Mouse (Mus musculus): ENCODE results near the gene Zscan10.
"Not testable (repeated sequence)": the region's sequence is repeated elsewhere in the genome, so short reads cannot be mapped to it uniquely, and the experiment has no call there.

The Zscan10 gene

GRCm38 (mm10) chr17:23587253-23587652, 13.4 kb upstream of the Zscan10 start:
- DNase-seq (ENCODE audit: extremely low spot score, low spot score) = no peak

GRCm38 (mm10) chr17:23592208-23592925, 8.3 kb upstream of the Zscan10 start:
- peak; percentile 99 for DNase-seq (ENCODE audit: extremely low spot score, low spot score)

- DNase-seq (ENCODE audit: extremely low spot score, low spot score) = no peak
Measured at GRCm38 (mm10) chr17:23592926-23593300, 7.7 kb upstream of the Zscan10 start.

GRCm38 (mm10) chr17:23595139-23595538, 5.5 kb upstream of the Zscan10 start:
- DNase-seq (ENCODE audit: extremely low spot score, low spot score) = not testable (repeated sequence)

- peak; percentile 85 for DNase-seq (ENCODE audit: extremely low spot score, low spot score)
Measured at GRCm38 (mm10) chr17:23598582-23599552, 1.8 kb upstream of the Zscan10 start, which contains the start of gene Zfp13. Gene Zfp13 (minus strand): TSS chr17:23599487.

GRCm38 (mm10) chr17:23599605-23600063, 1.0 kb upstream of the Zscan10 start:
- no peak for DNase-seq (ENCODE audit: extremely low spot score, low spot score)

GRCm38 (mm10) chr17:23601836-23602585, 1.4 kb downstream of the Zscan10 start:
- no peak for DNase-seq (ENCODE audit: extremely low spot score, low spot score)

GRCm38 (mm10) chr17:23603077-23603476, 2.4 kb downstream of the Zscan10 start:
- DNase-seq (ENCODE audit: extremely low spot score, low spot score) = no peak

GRCm38 (mm10) chr17:23603542-23603941, 2.9 kb downstream of the Zscan10 start:
- DNase-seq (ENCODE audit: extremely low spot score, low spot score) = no peak

- no peak for DNase-seq (ENCODE audit: extremely low spot score, low spot score)
Measured at GRCm38 (mm10) chr17:23604394-23604793, 3.7 kb downstream of the Zscan10 start.

GRCm38 (mm10) chr17:23605220-23605619, 4.6 kb downstream of the Zscan10 start:
- DNase-seq (ENCODE audit: extremely low spot score, low spot score) = no peak

GRCm38 (mm10) chr17:23609612-23610011, 9.0 kb downstream of the Zscan10 start:
- DNase-seq (ENCODE audit: extremely low spot score, low spot score) = no peak

- peak; percentile 33 for DNase-seq (ENCODE audit: extremely low spot score, low spot score)
Measured at GRCm38 (mm10) chr17:23610361-23610800, 9.7 kb downstream of the Zscan10 start.

- DNase-seq (ENCODE audit: extremely low spot score, low spot score) = no peak
Measured at GRCm38 (mm10) chr17:23617087-23617486, 16.4 kb downstream of the Zscan10 start.

- no peak for DNase-seq (ENCODE audit: extremely low spot score, low spot score)
Measured at GRCm38 (mm10) chr17:23620351-23620750, 19.7 kb downstream of the Zscan10 start.

GRCm38 (mm10) chr17:23627813-23628212, 27.2 kb downstream of the Zscan10 start:
- no peak for DNase-seq (ENCODE audit: extremely low spot score, low spot score)

GRCm38 (mm10) chr17:23630195-23631020, 29.8 kb downstream of the Zscan10 start:
- peak; percentile 79 for DNase-seq (ENCODE audit: extremely low spot score, low spot score)

- DNase-seq (ENCODE audit: extremely low spot score, low spot score) = no peak
Measured at GRCm38 (mm10) chr17:23631241-23631640, 30.6 kb downstream of the Zscan10 start.

GRCm38 (mm10) chr17:23644613-23645495, 44.2 kb downstream of the Zscan10 start, which contains the start of gene Mmp25:
Gene Mmp25 (minus strand): TSS chr17:23645277.
- peak; percentile 62 for DNase-seq (ENCODE audit: extremely low spot score, low spot score)

Measured in neural tube, embryonic 10.5 days (tissue).